Mouse (Mus musculus): Measurements from ENCODE around the gene Car14.
"Not testable (repeated sequence)": the region's sequence is repeated elsewhere in the genome, so short reads cannot be mapped to it uniquely, and the experiment has no call there.

Car14 gene

DNA sequence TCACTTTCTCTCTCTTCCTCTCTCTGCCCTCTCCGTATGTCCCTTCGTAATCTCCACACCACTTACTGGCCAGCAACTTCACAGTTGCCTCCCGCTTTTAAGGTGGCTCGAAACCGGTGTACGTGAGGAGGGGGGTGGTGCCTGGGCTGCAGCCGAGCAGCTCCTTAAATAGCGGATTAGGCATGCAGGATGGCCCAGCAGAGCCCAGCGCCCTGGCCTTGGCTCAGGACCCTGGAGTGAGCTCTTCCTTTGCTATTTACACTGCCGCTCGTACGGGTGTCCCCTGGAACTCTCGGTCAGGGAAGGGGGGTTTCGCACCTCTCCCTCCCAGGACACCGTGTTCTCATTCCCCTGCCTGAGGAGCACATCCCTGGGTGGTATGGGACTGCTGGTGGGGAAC lies at the start of gene Car14:
Car14 (minus strand) TSS at position 124 of the 400 bp plus-strand sequence.
- DNase-seq = no peak

DNA sequence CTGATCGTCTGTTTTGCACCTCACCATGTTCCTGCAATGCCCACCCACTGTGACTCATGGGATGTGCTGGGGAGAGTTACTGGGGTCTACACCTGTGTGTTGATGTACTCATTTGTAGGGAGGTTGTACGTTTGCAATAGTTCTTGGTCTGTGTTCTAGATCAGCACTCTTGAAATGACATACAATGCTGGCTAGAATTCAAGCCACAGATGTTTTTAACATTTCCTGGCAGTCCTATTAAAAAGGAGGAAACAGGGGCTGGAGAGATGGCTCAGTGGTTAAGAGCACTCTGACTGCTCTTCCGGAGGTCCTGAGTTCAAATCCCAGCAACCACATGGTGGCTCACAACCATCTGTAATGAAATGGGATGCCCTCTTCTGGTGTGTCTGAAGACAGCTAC lies 49.0 kb upstream of the Car14 start:
- DNase-seq = no peak

DNA sequence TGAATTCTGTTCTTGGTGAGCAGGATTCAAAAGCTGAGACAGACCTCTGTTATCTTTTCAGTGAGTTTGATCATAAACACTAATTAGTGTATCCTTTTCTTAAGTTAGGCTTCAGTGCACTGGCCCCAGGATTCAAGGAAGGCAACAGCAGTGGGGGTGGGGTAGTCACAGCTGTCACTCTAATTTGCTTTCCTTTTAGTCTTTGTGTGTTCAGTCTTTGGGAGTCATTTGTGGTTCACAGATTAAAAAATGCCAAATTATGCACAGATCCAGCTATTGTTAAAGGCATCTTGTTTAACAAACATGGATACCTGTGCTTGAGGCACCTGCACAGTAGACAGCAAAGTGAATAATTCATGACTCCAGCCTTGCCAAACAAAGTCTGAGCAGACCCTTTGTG lies 48.5 kb upstream of the Car14 start:
- no peak for DNase-seq

DNA sequence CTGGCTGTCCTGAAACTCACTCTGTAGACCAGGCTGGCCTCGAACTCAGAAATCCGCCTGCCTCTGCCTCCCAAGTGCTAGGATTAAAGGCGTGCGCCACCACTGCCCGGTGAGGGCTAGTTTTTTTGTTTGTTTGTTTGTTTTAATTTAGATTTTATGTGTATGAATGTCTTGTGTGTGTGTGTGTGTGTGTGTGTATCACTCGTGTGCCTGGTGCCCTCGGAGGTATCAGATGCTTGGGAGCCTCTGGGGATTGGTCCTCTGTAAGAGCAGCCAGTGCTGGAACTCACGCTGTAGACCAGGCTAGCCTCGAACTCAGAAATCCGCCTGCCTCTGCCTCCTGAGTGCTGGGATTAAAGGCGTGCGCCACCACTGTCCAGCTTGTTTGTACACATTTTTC lies 47.1 kb upstream of the Car14 start:
- not testable (repeated sequence) for DNase-seq

DNA sequence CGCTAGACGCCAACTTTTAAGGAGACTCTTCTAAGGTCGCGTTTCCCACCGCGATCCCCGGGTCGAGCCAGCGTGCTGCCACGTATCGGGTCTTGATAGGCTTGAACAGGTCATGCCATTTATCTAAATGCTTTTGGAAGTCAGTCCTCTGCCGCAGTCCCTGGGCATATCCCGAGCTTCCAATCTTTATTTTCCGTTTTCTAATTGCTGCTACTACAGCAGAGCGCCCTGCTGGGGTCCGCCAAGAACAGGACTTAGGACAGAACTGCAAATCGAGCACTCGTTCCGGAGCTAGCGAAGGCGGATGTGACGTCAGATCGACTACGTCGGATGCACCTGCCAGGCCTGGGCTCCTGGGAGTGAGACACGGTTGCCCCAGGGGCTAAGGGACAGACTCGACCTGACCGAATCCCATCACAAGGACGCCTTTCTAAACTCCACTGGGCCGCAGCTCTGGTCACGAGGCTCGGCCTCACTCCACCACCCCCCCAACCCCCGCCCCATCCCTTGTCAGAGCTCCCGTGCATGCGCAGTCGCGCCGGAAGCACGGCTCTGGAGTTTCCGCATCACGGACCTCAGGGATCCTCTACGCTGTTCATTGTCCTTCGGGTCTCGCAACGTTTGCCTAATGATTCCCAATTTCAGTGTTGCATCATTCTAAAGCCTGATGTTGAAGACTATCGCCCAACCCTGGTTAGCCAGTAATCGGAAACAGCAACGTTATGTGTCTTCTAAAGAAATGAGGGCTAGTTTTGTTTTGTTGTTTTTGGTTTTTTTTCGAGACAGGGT lies 46.5 kb upstream of the Car14 start:
- DNase-seq = peak; percentile 75 to 82

DNA sequence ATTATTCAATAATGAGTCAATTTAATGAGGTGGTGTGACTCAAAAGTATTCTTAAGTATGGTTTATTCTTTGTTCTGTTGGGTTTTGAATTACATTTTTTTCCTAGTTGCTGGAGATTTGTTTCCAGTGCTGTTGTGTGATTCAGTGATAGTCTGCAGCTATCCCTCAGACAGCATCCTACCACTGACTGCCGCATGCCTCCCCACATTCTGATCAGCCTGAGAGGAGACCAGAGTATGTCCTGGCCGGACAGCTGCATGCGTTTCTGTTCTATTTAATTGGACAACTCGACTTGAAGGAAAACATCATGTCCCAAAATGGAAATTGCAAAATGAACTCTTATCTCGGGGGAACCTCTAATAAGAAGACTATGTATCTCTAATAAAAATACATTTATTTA lies 43.8 kb upstream of the Car14 start:
- DNase-seq = no peak

DNA sequence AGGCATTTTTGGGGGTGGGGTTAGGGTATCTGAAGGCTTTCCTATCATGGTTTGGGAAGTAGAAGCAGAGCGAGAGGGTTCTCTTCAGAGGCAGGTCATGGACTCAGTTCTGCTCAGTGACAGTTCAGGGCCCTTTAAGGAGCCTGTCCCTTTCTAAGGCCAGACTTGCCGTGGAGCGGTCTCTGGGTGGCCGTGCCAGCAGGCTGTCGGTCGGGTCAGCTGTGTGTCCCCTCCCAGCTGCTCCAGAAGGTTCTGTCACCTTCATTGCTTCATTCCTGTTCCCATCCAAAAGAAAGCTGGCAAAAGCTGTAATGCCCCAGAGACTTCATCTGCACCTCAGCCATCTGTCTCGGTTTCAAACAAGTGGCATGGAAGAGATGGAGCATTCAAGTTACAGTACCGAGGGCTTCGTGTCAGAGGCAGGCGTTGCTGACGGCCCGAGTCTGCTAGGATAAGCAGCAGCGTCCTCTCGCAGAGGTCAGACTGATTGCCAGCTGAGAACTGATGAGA lies 41.3 kb upstream of the Car14 start:
- no peak for DNase-seq

DNA sequence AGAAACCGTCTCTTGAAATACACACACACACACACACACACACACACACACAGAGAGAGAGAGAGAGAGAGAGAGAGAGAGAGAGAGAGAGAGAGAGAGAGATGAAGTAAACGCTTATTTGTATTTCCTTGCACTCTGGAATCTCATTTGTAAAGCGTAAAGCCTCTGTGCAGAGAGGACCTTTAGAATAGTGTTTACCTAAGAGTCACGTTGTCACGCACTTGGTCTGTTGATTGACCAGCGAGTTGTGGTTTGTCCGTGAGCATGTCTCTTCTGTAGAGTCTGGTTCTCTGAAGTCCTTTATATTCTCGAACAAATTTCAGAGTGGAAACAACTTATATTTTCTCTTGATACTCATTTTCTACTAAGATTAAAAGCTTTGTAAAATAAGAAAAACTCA lies 40.3 kb upstream of the Car14 start:
- DNase-seq = no peak

DNA sequence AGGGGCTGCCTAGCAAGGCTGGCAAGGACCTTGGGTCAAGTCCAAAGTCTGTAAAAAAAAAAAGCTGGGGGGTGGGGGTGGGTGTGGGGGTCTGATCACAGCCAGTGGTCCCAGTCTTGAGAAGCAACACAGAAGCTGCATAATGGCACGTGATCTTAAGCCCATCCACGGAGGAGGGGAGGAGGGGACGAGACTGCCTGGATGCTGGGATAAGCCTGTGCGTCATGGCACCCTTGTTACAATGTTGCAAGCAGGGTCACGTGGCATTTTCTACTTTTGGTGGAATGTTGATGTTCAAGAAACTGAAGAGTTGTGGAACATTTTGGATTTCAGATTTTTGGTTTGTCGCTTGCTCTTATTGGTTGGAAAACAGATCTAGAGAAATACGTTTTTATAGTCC lies 38.7 kb upstream of the Car14 start:
- DNase-seq = no peak

DNA sequence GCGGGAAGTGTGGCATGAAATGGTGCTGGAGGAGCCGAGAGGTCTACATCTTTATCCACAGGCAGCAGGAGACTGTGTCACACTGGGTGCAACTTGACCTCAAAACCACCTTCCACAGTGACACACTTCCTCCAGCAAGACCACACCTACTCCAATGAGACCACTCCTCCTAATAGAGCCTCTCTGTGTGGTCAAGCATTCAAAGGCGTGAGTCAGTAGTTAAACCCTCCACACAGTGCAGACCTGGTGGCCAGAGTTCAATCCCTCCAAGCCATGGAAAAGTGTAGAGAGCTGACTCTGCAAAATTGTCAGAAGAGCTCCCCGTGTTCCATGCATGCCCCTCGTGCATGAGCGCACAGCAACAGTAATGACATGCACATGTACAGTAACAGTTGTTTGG lies 38.3 kb upstream of the Car14 start:
- no peak for DNase-seq

DNA sequence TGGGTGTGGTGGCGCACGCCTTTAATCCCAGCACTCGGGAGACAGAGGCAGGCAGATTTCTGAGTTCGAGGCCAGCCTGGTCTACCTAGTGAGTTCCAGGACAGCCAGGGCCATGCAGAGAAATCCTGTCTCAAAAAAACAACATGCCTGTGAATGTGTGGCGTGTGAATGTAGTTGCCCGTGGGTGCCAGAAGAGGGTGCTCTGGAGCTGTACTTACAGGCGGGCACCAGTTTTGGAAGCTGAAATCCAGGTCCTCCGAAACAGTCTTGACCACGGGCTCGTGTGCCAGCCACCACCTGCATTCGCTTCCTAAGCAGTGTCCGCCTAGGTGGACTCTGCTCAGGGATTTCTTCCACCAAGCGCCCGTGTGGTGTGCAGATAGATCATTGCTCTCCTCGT lies 34.3 kb upstream of the Car14 start:
- DNase-seq = no peak

DNA sequence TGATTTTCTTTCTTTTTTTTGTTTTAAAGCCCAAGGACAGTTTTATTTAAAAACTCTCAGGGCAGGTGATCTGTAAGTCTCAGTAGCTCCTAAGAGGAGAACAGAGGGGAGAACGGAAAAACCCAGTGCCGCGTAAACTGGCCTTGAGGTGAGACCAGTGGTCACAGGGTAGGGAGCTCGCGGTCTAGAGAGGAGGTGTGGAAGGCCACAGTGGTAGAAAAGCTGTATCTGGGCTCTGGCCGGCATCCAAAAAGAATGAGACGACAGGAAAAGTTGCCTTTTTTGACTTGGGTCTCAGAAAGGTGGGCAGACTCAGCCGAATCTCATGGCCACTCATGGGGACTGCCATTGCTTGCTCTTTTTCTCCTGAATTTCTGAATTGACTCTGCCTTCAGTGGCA lies 33.7 kb upstream of the Car14 start:
- DNase-seq = no peak

DNA sequence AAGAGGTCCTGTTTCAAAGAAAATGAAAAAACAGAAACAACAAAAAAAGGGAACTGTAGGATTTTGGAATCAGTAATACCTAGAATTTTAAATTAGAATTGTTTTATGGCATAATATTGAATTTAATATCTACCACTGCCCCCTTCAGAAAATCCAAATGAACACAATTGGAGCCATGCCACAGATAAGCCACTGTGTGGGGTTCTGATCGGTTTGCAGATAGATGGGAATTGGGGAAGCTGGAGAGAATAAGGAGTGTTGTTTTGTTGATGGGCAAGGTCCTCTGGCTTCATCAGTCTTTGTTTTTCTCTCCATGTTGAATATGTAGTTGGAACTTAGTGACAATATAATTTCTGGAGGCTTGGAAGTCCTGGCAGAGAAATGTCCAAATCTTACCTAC lies 30.0 kb upstream of the Car14 start:
- no peak for DNase-seq

DNA sequence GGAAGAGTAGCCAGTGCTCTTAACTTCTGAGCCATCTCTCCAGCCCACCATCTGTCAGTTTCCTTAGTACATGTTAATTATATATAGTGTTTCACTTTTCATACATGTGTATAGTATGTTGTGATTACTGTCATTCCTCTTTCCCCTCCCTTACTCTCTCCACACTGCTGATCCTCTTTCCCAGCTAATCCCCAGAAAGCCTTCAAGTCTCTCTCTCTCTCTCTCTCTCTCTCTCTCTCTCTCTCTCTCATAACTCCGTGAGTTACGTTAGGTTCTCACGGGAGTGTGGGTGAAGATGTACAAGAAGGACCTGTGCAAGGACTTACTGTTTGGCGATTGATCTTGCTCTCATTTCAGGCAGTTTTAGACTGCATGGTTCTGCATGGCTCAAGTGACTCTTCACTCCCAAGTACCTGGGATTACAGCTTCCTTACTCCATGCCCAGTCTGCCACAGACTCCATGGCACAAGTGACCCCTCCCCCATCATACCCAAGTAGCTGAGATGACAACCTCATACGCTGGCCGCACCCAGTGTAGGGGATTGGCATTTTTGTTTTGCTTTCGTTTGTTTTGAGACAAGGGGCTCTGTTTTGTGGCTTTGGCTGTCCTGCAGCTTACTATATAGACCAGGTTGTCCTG lies 28.7 kb upstream of the Car14 start:
- DNase-seq = no peak

DNA sequence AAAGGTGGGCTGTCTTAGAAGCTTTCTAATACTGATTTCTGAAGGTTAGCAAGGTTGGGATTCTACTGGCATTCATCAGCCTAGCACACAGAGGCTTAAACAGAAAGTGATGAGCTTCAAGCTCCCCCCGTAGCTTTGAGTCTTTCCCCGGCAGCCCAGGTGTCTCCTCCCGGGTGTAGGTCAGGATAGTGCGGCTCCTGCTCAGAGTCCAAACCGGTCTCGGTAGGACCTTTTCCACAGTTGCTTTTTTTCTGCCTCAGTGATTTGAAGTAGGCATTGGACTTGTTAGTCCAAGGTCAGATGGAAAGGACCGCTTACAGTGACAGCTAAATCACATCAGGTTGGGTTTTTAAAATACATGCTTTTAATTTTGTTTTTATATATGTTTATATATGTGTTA lies 28.1 kb upstream of the Car14 start:
- no peak for DNase-seq

DNA sequence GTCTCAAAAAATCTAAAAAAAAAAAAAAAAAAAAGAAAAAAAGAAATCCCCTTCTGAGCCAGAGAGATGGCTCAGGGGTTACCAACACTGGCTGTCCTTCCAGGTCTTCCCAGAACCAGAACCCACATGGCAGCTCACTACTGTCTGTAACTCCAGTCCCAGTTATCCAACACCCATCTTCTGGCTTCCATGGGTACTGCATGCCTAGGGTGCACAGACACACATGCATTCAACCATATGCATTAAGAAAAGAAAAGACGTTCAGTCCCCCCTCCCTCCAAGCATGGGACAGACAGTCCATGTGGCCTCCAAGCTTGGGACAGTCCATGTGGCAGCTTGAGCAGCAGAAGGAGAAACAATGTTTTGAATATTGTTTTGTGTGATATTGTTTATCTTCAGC lies 27.7 kb upstream of the Car14 start:
- DNase-seq = no peak

DNA sequence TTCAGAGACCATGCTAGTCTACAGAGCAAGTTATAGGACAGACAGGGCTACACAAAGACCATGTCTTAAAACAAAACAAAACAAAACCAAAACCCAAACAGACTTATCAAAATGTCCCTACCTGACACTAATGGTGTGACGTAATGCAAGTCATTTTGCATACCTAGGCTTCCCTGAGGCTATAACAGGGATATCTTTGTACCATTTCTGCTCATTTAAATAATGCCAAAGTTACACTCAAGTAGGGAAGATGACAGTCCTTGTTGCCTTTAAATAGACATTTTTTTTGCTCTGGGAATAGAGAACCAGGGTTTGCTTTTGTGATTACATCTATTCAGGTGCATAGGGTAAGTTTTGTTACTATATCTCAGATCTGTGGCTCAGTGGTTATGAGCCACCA lies 27.0 kb upstream of the Car14 start:
- no peak for DNase-seq

DNA sequence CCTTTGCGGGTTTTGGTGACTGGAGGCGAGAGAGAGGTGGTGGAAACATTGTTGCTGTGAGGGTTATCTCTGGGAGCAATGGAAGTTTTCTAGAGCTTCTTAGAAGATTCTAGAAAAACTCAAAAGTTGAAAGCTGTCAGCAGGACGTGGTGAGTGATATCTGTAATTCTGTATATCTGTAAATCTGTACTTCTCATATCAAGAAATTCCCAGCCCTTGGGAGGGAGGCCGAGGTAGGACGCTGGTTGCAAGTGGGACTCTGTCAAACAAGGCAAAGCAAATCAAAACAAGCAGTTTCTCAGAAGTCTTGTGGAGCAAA lies 25.9 kb upstream of the Car14 start:
- no peak for DNase-seq

DNA sequence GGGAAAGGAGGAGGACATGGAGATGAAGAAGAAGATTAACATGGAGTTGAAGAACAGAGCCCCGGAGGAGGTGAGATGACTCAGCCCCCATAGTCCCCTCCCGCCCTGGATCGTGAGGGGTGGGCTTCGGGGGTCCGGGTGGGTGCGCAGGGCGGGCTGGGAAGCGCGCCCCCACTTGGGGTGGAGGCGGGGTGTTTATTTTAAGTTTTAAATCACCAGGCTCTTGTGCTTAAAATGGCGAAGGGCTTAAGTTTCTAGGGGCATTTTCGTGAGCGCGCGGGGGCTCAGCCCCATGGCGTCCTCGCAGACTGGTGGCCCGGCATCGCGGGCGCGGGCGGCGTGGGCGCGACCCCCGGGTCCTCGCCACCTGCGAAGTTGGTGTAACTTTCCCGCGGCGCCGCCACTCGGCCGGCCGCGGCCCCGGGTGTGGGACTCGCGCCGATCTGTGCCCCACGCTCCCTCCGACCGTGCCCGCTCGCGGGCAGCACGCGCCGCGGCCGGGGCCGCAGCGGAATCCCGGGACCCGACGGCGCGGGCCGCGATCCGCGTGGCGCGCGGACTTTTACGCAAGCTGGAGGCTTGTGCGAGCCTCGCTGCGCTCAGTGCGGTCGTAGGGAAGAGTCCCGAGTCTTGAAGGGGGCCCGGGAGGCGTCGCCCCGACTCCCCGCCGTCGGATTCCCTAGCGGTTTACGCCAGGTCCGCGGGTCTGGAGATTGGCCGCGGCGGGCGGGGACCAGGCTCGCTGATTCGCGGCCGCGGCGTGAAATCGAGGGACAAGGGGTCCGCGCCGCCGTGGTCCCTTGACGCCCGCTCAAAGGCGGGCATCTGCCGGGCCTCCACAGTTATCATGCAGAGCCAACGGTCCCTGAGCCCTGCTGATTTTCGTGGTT lies 25.3 kb upstream of the Car14 start:
- peak; percentile 28 to 42 for DNase-seq

DNA sequence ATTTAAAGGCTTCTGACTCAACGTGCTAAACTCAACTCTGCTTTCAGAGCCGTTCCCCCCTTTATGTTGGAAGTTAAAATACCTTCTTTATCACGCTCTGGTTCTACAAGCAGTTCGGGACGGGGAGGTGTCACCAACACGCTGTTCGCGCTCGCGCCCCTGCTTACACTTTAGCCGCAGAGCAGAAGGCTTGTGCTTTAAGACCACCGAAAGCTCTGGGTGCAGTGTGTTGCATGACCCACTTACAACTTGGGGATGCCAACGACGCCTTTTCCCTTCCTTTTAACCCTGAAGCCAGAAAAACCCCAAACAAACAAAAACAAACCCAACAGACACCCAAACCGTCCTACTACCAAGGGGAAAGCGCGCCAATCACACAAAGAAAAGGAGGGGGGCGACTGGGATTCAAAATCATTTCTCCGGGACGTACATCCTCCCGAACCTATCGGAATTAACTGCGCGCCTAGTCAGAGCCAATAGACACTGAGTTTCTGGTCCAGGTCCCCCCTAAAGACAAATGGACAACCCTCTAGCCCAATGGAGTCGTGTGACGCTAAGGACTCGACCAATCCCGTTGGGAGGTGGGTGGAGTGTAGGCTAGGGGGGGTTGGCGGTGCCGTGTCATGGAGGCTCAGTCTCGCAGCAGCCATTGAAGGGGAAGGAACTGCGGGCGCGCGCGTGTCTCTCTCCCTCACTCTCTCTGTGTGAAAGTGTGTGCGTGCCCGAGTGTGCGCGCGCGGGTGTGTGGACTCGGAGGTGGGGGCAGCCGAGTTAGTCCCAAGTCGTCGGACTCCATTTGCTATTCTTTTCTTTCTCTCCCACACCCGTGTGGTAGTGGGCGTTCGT lies 24.4 kb upstream of the Car14 start, which contains the start of gene Anp32e:
Anp32e (plus strand) TSS at position 589 of the 846 bp plus-strand sequence.
- DNase-seq = peak; percentile 95 to 98

DNA sequence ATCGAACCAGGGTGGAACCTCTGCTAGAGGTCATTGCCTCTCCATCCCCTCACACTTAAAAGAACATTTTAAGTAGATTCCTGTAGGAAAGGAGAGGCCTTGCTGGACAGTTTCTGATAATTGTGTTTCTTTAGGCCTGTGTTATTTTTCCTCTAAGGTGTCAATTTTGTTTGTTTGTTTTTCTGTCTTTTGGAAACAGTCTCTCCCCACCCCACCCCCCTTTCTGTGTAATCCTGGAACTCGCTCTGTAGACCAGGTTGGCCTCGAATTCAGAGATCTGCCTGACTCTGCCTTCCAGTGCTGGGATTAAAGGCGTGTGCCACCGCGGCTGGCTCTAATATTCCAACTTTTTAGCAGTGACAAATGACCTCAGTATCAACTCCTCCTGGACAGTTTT lies 23.8 kb upstream of the Car14 start:
- DNase-seq = no peak

DNA sequence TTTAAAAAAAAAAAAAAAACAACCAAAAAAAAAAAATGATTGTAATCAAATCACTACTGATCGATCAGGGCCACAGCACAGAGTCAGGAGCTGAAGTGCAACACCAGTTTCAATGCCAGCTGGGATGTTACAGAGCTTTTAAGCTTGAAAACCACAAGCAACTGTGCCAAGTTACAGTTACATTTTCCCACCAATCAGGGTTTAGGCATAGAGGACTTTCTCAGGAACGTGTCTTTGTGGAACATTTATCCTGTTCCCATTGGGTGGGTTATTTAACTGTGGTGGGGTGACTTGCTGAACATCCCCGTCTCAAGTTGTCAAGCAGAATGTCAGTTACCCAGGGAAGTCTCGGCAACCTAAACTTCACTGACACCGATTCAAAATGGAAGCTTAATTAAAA lies 20.6 kb upstream of the Car14 start:
- no peak for DNase-seq

DNA sequence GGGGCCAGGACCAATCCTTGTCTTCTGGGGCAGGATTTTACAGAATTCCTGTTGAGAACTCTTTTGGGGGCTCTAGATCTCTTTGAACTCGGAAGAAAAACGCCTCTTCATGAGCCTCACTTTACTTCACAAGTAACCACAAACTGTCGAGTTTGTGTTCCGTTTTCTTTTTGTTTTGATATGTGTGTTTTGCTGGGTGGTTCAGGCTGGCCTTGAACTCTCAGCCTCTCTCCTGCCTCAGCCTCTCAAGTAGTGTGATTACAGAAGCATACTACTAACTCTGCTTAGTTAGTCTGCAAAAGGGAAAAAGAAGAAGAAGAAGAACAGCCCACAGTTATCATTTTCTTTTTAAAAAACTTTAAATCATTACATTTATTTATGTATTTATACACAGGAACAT lies 19.7 kb upstream of the Car14 start:
- no peak for DNase-seq
